Mouse (Mus musculus): ENCODE measurements around the gene Rab29. TPM values are rescaled to one million over a fixed set of nuclear protein-coding genes. Genes with fewer than 3 reads are reported as not detected.

Rab29 gene
- polyA plus RNA-seq, 1 experiment from 2014 or later = 11.7 TPM

DNA sequence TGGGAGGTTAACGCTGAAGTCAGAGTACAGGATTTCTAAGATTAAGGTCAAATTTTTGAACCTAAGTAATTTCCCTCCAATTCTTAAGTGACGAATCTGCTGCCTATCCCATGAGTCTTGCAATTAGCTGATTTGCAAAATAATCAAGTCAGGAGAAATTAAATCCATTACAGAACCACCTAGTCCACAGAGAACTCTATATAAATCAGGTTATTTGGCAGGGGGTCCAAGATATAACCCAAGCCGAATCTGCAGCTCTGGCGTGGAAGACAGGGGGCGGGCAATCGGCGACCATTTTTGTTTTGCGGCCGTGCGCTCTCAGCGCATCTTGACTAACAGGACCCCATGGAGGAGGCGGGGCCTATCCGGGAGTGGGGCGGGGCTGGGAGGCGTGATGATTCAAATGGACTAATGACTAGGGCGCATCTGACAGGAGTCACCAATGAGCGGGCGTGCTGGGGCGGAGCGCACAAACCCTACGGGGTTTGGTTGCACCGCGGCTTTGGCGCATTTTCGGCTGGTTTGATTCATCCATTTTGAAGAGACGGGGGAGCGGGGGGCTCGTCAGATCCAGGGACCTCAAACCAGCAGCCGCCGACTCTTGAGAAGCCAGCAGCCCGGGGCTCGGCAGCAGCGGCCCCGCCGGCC, 43.1 kb downstream of the Rab29 start, which contains the start of gene Nucks1:
TSS of gene Nucks1 (plus strand) at position 534 of the 648 bp plus-strand sequence.
- DNase-seq (ENCODE audit: low spot score) = peak; percentile 100
- H3K36me3 ChIP-seq (replicated peaks) = peaks cover 24% of the 10 kb centered on the region
- no peaks in the 10 kb centered on the region for H3K9me3 ChIP-seq
- H3K27me3 ChIP-seq (replicated peaks; ENCODE audit: low read depth, poor library complexity, severe bottlenecking) = peaks cover 27% of the 10 kb centered on the region
- WGBS = under 1% methylated on average over 35 of the region's 35 CpGs
- H3K4me3 ChIP-seq = peak within 1 kb of the TSS; percentile 98
- peak within 1 kb of the TSS; percentile 100 for H3K27ac ChIP-seq (replicated peaks)
- peaks cover 14% of the 10 kb centered on the region for H3K4me1 ChIP-seq

DNA sequence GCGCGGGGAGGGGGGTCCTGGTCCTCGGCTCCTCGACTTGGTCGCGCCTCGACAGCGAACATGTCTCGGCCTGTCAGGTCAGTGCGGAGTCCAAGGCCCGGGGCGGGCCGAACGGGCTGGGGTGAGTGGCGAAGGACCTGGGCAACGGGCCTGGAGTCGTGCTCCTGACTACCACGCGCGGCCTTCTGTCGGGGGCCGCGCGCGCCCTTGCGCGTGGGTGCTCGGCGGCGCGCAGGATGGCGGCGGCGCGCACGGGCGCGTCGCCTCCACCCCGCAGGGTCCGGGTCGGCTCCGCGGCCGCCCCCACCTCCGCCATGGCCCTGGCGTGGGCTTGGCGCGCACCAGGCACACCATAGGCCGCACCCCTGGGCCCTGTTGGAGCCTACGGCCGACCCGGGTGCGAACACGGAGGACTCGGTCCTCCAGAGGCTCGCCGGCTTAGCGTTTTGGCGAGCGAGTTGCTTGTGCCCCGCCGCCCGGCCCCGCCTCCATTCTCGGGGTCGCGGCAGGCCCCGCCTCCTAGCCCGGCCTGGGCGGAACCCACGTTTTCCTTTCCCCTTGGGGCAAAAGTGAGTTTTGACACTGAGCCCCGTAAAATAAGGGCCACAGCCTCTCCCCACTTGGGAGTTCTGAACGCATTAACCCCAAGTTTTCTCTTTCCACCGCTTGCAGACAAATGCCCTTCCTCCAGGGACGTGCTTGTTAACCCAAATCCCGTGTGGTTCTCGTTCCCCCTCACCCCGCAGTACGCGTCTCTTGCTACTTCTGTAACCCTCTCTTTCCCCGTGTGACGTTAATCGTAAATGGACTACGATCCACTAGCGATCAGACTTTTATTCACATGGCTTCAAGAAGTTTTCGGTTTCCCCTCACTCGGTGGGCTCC, 43.9 kb downstream of the Rab29 start:
- Histone ChIP-seq H3K4me3 (peak overlapping the region; percentile 98), H3K4me1 (peaks cover 14% of the 10 kb centered on the region), H3K9me3 (no peaks in the 10 kb centered on the region), H3K36me3 (replicated peaks) (peaks cover 32% of the 10 kb centered on the region), H3K27ac (replicated peaks) (peak overlapping the region; percentile 100), H3K27me3 (replicated peaks; ENCODE audit: low read depth, poor library complexity, severe bottlenecking) (peaks cover 27% of the 10 kb centered on the region)
- WGBS = under 1% methylated on average over 88 of the region's 88 CpGs
- DNase-seq (ENCODE audit: low spot score) = peak; percentile 87

DNA sequence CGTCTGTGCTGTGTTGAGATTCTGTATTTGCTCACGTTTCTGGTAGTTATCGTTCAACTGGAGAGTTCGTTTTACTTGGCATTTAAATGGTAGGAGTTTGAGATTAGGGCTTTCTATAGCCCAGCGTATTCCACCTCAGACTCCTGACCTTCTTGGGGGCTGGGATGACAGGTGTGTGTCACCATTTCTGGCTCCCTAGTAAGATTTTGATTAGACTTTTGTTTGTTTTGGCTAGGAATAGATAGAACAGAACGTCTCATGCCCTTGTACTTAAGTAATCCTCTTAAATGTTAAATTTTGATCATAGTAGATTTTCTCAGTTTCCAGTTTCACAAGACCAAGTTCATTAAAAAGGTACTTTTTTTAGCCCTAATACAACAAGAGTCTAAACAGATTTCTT, 50.6 kb downstream of the Rab29 start:
- Histone ChIP-seq H3K4me1 (peaks cover 8% of the 10 kb centered on the region), H3K27me3 (replicated peaks; ENCODE audit: low read depth, poor library complexity, severe bottlenecking) (no peaks in the 10 kb centered on the region), H3K4me3 (no peak overlapping the region), H3K9me3 (no peaks in the 10 kb centered on the region), H3K36me3 (replicated peaks) (peaks cover 90% of the 10 kb centered on the region), H3K27ac (replicated peaks) (no peak overlapping the region)
- no peak for DNase-seq (ENCODE audit: low spot score)
- 89% methylated on average over 6 of the region's 6 CpGs for WGBS

DNA sequence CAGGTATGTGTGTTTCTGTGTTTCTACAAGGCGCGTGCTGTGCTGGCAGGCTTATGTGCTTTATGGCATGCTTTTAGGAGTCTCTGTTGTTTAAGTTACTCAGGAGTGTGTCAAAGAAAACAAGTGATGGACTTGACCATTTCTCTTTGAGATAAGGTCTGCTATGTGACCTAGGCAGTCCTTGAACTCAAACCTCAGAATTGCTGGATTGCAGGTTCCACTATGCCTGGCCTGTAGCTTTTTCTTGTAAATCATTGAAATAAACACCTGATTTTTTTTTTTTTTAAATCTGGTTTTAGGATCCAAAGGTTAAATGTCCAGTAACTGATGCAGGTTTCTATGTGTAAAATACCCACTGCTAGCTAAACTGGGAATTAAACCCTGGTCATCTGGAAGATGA, 52.0 kb downstream of the Rab29 start:
- DNase-seq (ENCODE audit: low spot score) = no peak
- peaks cover 96% of the 10 kb centered on the region for H3K36me3 ChIP-seq (replicated peaks)
- no peak overlapping the region for H3K27ac ChIP-seq (replicated peaks)
- H3K4me3 ChIP-seq = no peak overlapping the region
- no peaks in the 10 kb centered on the region for H3K9me3 ChIP-seq
- H3K27me3 ChIP-seq (replicated peaks; ENCODE audit: low read depth, poor library complexity, severe bottlenecking) = no peaks in the 10 kb centered on the region
- WGBS = 99% methylated on average over 2 of the region's 2 CpGs
- H3K4me1 ChIP-seq = peaks cover 5% of the 10 kb centered on the region; the same call in 1 of the 2 replicates

DNA sequence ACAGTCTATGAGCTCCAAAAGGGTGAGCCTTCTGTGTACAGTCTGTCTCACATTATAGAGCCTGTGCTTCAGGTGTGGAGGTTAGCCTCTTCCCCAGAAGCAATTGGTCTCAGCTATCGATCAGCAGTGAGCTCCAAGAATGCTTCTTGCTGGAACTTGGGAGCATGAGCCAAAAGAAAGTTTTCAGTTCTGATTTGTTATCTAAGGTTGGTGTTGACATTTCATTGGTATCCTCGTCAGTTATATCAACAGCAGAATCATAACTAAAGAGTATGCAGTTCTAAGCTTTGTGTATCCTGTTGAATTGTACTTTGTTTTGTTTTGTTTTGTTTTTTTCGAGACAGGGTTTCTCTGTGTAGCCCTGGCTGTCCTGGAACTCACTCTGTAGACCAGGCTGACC, 55.1 kb downstream of the Rab29 start:
- Histone ChIP-seq H3K27ac (replicated peaks) (no peak overlapping the region), H3K36me3 (replicated peaks) (peaks cover 100% of the 10 kb centered on the region), H3K4me3 (no peak overlapping the region), H3K4me1 (peaks cover 4% of the 10 kb centered on the region; the same call in 1 of the 2 replicates), H3K9me3 (no peaks in the 10 kb centered on the region), H3K27me3 (replicated peaks; ENCODE audit: low read depth, poor library complexity, severe bottlenecking) (no peaks in the 10 kb centered on the region)
- 94% methylated on average over 3 of the region's 3 CpGs for WGBS
- DNase-seq (ENCODE audit: low spot score) = no peak

Other genes starting within 250 kb of the Rab29 start
- gene Ctse, start 228.9 kb upstream of the Rab29 start, polyA plus RNA-seq (2016; fragmentation: Nextera tagmentation; extraction: Ambion mirVana) = 0.06 TPM in 1 of 2 replicates, not detected in the other
- 0.64 and 0.91 TPM in 2 replicates for gene Rab7b, start 178.5 kb upstream of the Rab29 start, polyA plus RNA-seq (2016; fragmentation: Nextera tagmentation; extraction: Ambion mirVana)
- 0.73 TPM in 1 of 2 replicates, not detected in the other for gene Slc26a9, start 123.2 kb upstream of the Rab29 start, polyA plus RNA-seq (2016; fragmentation: Nextera tagmentation; extraction: Ambion mirVana)
- gene Pm20d1, start 69.8 kb upstream of the Rab29 start, polyA plus RNA-seq (2016; fragmentation: Nextera tagmentation; extraction: Ambion mirVana) = 2.0 and 3.1 TPM in 2 replicates
- 12.3 TPM in 2 replicates for gene Slc41a1, start 39.7 kb upstream of the Rab29 start, polyA plus RNA-seq (2016; fragmentation: Nextera tagmentation; extraction: Ambion mirVana)
- gene Nucks1, start 43.3 kb downstream of the Rab29 start, polyA plus RNA-seq (2016; fragmentation: Nextera tagmentation; extraction: Ambion mirVana) = 104 and 105 TPM in 2 replicates
- 5.4 and 8.4 TPM in 2 replicates for gene Slc45a3, start 95.7 kb downstream of the Rab29 start, polyA plus RNA-seq (2016; fragmentation: Nextera tagmentation; extraction: Ambion mirVana)
- gene Elk4, start 140.4 kb downstream of the Rab29 start, polyA plus RNA-seq (2016; fragmentation: Nextera tagmentation; extraction: Ambion mirVana) = 12.0 and 13.3 TPM in 2 replicates
- 12.5 and 14.6 TPM in 2 replicates for gene Mfsd4a, start 200.8 kb downstream of the Rab29 start, polyA plus RNA-seq (2016; fragmentation: Nextera tagmentation; extraction: Ambion mirVana)

All from embryonic facial prominence, embryonic 10.5 days (tissue).